Mouse (Mus musculus) heart, embryonic 13.5 days (tissue): Measurements from ENCODE around the gene Nudt22. TPM values are rescaled to one million over a fixed set of nuclear protein-coding genes. Genes with fewer than 3 reads are reported as not detected.

ENCODE experiments used
- ATAC-seq: fragments of 200-750 bp; cut with Nextera tagmentation; 2 replicates; pipeline ENCODE4 v1.8.0; 2017; ENCODE audit warnings: moderate TSS enrichment; ENCODE audit not compliant: insufficient number of reproducible peaks, low FRiP score, low TSS enrichment; ENCODE audit errors: extremely low read depth
- H3K27ac ChIP-seq: fragments of 300-500 bp; sonication (generic); replicated peaks from 2 replicates; pipeline ENCODE4 v1.5.1; 2015; ENCODE audit warnings: moderate library complexity, mild to moderate bottlenecking, inconsistent platforms
- H3K27me3 ChIP-seq: fragments of 300-500 bp; sonication (generic); replicated peaks from 2 replicates; pipeline ENCODE4 v1.6.1; 2015; ENCODE audit warnings: mild to moderate bottlenecking, inconsistent platforms
- H3K36me3 ChIP-seq: fragments of 300-500 bp; sonication (generic); 2 replicates; pipeline ENCODE4 v1.6.1; 2015; ENCODE audit warnings: mild to moderate bottlenecking, inconsistent platforms
- H3K4me1 ChIP-seq: fragments of 300-500 bp; sonication (generic); 2 replicates; pipeline ENCODE4 v1.6.1; 2015; ENCODE audit warnings: inconsistent platforms
- H3K4me2 ChIP-seq: fragments of 300-500 bp; sonication (generic); 2 replicates; pipeline ENCODE4 v1.6.1; 2015; ENCODE audit warnings: inconsistent platforms, mild to moderate bottlenecking, moderate library complexity
- H3K4me3 ChIP-seq: fragments of 300-500 bp; sonication (generic); 2 replicates; pipeline ENCODE4 v1.5.1; 2015; ENCODE audit warnings: moderate library complexity, mild to moderate bottlenecking, inconsistent platforms
- H3K9ac ChIP-seq: fragments of 300-500 bp; sonication (generic); 2 replicates; pipeline ENCODE4 v1.6.1; 2015; ENCODE audit warnings: inconsistent platforms, mild to moderate bottlenecking, moderate library complexity
- H3K9me3 ChIP-seq: fragments of 300-500 bp; sonication (generic); 2 replicates; pipeline ENCODE4 v1.6.1; 2016; ENCODE audit warnings: inconsistent platforms
- WGBS: fragments of 180-500 bp; shearing (Covaris S2); methylation state at CpG from one replicate; pipeline ENCODE4 v1.1.7; 2015; ENCODE audit warnings: mixed read lengths; 5-methylcytosine and 5-hydroxymethylcytosine counted together
- polyA plus RNA-seq: library from polyadenylated mRNA; unstranded; fragments of >200 nt; fragmentation: Nextera tagmentation; extraction: Ambion mirVana; gene quantifications from 2 replicates; pipeline ENCODE4 v1.2.1, GENCODE M21; 2015

Nudt22 gene
- polyA plus RNA-seq, 1 experiment from 2014 or later: 23.3 TPM

DNA sequence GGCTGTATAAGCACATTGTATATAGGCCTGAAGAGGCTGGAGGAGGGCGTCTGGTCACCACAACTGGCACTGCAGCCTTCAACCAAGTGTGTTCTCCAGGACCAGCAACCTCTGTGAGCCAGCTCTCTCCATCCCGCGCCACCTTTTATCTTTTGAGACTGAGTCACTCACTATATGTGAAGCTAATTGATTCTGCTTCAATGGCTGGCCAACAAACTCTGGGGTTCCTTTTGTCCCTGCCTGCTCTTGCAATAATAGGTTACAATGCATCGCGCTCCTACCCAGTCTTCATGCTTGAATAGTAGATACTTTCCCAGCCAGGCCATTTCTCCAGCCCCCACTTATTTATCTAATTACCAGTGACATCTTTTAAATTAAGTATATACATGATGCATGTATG is 12.3 kb downstream of the Nudt22 start:
- Histone ChIP-seq H3K9ac (no peak overlapping the region), H3K4me3 (no peak overlapping the region), H3K27me3 (no peaks in the 10 kb centered on the region), H3K36me3 (peaks cover 51% of the 10 kb centered on the region), H3K27ac (no peak overlapping the region), H3K4me1 (peaks cover 48% of the 10 kb centered on the region), H3K4me2 (no peak overlapping the region), H3K9me3 (no peaks in the 10 kb centered on the region)
- no peak for ATAC-seq
- whole genome bisulfite sequencing: 94% methylated on average over 5 of the region's 5 CpGs

DNA sequence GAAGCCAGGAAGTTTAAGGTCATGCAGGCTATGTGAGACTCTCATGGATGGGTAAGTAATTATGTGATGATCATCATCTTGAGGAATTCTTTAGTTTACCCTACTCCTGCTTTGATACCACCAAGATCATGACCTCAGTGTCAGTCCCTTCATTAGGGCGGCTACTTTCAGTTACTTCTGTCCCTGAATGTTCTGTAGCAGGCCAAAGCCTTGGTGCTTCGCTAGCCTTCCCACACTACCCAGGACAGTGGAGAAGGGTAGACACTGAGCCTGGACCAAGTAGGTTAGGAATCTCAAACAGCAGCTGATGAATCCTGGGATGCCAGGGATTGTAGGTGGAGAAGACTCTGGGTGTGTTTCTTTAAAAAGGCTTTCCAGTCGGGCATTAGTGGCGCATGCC is 14.5 kb downstream of the Nudt22 start:
- ATAC-seq: no peak
- peak overlapping the region; percentile 94 for H3K9ac ChIP-seq
- H3K4me3 ChIP-seq: peak overlapping the region; percentile 82
- no peaks in the 10 kb centered on the region for H3K27me3 ChIP-seq
- WGBS: 85% methylated on average over 4 of the region's 4 CpGs
- peaks cover 56% of the 10 kb centered on the region for H3K4me1 ChIP-seq
- peaks cover 72% of the 10 kb centered on the region for H3K36me3 ChIP-seq
- H3K9me3 ChIP-seq: no peaks in the 10 kb centered on the region
- peak overlapping the region; percentile 87 for H3K4me2 ChIP-seq
- H3K27ac ChIP-seq: peak overlapping the region; percentile 97

DNA sequence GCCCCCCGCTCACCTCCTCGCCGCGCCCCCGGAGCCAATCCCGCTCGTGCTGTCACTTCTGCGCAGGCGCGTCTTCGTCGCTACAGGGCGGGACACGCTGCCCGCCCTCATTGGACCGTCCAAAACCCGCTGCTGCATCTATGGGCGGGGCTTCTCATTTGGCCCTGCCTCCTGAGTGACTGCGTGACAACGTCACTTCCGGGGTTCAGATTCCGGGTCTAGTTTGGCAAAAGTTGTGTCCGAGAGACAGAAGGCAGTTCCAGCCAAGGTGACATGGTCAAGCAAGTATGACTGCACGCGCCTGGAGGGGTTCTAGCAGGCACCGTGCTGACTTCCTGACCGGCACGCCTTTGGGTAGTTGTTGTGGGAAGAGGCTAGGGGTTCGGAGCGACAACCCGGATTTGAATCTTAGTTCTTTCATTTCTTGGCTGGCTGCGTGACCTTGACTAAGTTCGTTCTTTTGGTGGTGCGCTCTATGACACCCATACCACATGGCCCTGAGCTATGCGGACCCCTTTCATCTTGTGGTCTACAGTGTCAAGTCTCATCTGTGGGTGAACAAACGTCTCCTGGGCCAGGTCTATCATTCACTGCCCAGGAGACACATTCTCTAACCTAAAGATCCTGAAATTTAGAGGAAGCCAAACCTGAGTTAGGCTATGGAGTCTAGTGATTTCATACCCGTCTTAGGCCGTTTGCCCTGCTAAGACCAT is 15.4 kb downstream of the Nudt22 start, which contains the start of gene Fkbp2:
TSS of gene Fkbp2 (minus strand) at position 121 of the 713 bp plus-strand sequence.
- peak; percentile 84 for ATAC-seq
- WGBS: 1% methylated on average over 38 of the region's 38 CpGs
- Histone ChIP-seq H3K4me2 (peak within 1 kb of the TSS; percentile 87), H3K4me3 (peak within 1 kb of the TSS; percentile 82), H3K36me3 (peaks cover 67% of the 10 kb centered on the region), H3K4me1 (peaks cover 52% of the 10 kb centered on the region), H3K27me3 (no peaks in the 10 kb centered on the region), H3K27ac (peak within 1 kb of the TSS; percentile 97), H3K9me3 (no peaks in the 10 kb centered on the region), H3K9ac (peak within 1 kb of the TSS; percentile 94)

GRCm38 (mm10) chr19:6979486-6980380 is 16.2 kb downstream of the Nudt22 start:
- peaks cover 46% of the 10 kb centered on the region for H3K4me1 ChIP-seq
- H3K4me3 ChIP-seq: peak overlapping the region; percentile 82
- under 1% methylated on average over 58 of the region's 59 CpGs for whole genome bisulfite sequencing
- peak overlapping the region; percentile 94 for H3K9ac ChIP-seq
- ATAC-seq: peak; percentile 88
- peaks cover 58% of the 10 kb centered on the region for H3K36me3 ChIP-seq
- no peaks in the 10 kb centered on the region for H3K27me3 ChIP-seq
- no peaks in the 10 kb centered on the region for H3K9me3 ChIP-seq
- peak overlapping the region; percentile 97 for H3K27ac ChIP-seq
- peak overlapping the region; percentile 87 for H3K4me2 ChIP-seq

GRCm38 (mm10) chr19:6979001-6979479 is 16.9 kb downstream of the Nudt22 start:
- H3K27me3 ChIP-seq: no peaks in the 10 kb centered on the region
- 6% methylated on average over 11 of the region's 11 CpGs for WGBS
- peak overlapping the region; percentile 87 for H3K9ac ChIP-seq
- peaks cover 45% of the 10 kb centered on the region for H3K4me1 ChIP-seq
- ATAC-seq: no peak
- H3K27ac ChIP-seq: peak overlapping the region; percentile 97
- H3K36me3 ChIP-seq: peaks cover 53% of the 10 kb centered on the region
- H3K4me3 ChIP-seq: peak overlapping the region; percentile 82
- no peaks in the 10 kb centered on the region for H3K9me3 ChIP-seq
- H3K4me2 ChIP-seq: peak overlapping the region; percentile 87

DNA sequence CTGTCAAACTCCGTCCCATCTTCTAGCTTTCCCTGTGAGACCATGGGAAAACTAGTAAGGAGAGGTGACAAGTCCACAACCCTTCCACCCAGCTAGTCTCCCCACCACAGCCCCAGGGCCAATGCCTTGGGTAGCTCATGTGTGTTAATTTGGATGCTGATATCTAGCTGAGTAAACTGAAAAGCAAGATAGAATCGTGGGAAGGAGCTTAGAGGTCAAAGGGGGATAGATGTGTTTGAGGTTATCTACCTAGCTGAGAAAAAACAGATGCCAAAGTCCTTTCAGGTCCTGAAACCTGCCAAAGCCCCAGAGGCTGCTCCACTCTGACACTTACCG is 17.3 kb downstream of the Nudt22 start:
- H3K4me1 ChIP-seq: peaks cover 49% of the 10 kb centered on the region

DNA sequence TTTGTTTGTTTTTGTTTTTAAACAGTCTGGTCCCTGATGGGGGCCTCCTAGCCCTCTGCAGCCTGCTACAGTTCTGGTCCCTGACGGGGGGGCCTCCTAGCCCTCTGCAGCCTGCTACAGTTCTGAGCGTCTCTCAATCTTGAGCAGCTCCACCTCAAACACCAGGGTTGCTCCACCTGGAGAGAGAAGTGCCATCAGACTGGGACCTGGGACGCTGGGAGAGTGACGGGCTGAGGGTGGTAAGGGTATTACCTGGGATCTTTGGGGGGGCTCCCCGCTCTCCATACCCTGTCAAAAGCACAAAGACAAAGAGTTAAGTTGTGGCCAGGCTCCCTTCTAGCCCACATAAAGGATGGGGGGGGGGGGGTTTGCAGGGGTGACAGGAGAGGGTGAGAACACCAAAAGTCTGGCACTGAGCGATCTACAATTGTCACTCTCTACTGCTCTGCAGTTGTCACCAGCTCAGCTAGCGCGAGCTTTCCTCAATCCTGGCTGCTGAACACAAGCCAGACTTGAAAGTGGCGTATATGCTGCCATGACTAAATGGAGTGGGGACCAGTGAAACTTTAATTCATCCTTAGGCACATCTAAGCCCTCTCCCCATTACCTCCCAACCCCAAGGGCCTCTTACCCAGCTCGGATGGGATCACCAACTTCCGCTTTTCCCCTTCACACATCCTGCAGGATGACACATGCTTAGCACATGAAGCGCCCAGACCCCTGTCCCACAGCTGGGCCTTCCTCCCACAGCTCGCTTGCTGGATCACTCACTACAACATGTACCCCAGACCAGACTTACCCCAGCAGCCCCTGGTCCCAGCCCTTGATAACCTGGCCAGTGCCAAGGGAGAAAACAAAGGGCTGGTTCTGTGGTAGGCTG is 17.9 kb downstream of the Nudt22 start:
- Histone ChIP-seq H3K36me3 (peaks cover 43% of the 10 kb centered on the region), H3K4me1 (peaks cover 51% of the 10 kb centered on the region), H3K27me3 (no peaks in the 10 kb centered on the region), H3K9ac (peak overlapping the region; percentile 87), H3K4me2 (peak overlapping the region; percentile 87), H3K9me3 (no peaks in the 10 kb centered on the region), H3K4me3 (peak overlapping the region; percentile 82), H3K27ac (peak overlapping the region; percentile 97; the same call in 1 of the 2 replicates)
- 70% methylated on average over 13 of the region's 13 CpGs for WGBS
- no peak for ATAC-seq

More for the DNA sequence above, 17.3 kb downstream of the Nudt22 start:
- Histone ChIP-seq H3K9me3 (no peaks in the 10 kb centered on the region), H3K36me3 (peaks cover 49% of the 10 kb centered on the region), H3K4me3 (peak overlapping the region; percentile 82), H3K27me3 (no peaks in the 10 kb centered on the region), H3K4me2 (peak overlapping the region; percentile 87), H3K27ac (peak overlapping the region; percentile 97), H3K9ac (peak overlapping the region; percentile 87)
- ATAC-seq: no peak
- WGBS: 27% methylated on average over 3 of the region's 3 CpGs

DNA sequence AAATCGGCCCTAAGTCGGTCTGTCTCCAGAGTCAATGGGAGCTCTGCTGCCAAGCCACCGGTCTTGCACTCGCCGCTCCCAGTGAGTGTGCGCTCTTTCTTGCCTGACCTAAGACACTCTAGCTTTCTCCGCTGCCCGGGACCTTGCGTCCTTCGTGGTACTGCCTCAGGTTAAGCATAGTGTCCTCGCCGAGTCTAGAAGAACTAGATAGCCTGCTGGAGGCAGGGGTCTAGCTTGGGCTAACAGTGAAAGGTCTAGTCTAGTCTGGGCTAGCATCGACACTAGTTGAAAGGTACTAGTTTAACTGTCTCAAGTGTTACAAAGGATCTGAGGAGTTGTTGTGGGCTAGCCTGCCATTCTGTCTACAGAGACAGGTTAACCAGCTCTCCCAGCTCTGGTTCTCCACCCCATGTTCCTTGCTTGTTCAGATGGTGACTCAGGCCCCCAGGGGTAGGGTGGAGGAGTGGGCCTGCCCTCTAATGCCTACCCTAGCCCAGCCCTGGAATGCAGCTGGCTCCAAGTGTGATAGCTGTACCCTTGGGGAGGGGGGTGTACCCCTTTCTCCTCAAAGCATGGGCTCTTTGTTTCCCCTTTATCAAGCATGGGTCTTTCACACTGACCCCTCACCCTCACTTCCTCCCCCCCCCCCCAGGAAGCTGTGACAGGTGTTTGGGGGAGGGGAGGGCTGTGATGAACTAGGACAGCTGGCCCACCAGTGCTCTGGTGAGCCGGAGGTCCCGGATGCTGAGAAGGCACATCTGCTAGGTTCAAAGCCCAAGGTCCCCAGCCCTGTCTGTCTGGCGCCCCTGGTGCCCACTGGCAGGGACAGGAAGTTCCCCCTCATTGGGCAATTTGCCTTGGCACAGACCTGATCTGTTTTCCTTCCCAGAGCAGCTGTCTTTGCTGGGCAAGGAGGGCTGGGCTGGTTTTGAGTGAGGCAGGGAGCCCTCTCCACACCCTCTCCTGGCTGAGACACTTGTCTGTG is 20.1 kb downstream of the Nudt22 start, which contains the start of gene Plcb3:
TSS of gene Plcb3 (minus strand) at position 934 of the 985 bp plus-strand sequence.
- Histone ChIP-seq H3K9ac (peak within 1 kb of the TSS; percentile 93), H3K27ac (peak within 1 kb of the TSS; percentile 81), H3K4me2 (peak within 1 kb of the TSS; percentile 81), H3K9me3 (no peaks in the 10 kb centered on the region), H3K4me1 (peaks cover 53% of the 10 kb centered on the region), H3K27me3 (no peaks in the 10 kb centered on the region), H3K36me3 (peaks cover 24% of the 10 kb centered on the region), H3K4me3 (peak within 1 kb of the TSS; percentile 86)
- ATAC-seq: no peak
- under 1% methylated on average over 16 of the region's 16 CpGs for whole genome bisulfite sequencing

DNA sequence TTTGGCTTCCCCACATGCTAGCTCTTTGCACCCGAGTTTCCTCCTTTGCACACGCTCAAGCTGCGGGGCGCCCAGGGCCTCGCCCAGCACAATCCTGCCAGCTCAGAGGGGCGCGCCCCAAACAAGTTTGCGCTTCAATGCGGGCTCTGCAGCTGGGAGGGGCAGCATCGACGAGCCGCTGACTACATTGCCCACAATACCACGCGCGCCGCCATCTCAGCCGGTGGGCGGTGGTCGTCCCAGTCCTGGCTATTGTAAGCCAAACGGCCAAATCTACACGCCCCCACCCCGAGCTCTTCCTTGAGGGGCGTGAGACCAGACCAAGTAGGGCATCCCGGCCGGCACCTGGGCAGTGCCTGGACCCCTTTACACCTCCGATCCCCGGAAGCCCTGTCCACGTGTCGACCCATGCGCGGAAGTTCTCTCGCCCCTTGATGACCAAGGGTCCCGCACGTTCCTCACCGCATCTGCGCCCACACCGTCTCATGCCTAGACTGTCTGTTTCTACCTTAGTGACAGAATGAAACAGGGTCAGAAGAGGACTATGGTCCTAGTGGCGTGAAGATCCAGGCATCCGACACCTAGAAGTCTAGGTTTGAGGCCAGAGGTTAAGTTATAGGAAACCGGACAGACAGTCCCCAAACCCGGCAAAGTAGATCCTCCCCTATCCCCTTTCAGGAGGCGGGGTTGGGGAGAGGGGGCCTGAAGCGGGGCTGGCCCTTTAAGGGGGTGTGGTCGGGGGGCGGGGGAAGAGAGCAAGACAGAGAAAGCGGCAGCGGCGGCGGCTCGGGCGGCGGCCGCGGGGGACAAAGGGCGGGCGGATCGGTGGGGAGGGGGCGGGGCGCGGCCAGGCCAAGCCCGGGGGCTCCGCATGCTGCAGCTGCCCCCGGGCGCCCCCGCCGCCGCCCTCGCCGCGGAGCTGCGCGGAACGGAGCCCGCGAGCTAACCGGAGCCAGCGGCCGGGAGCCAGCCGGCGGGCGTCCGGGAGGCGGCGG is 21.4 kb downstream of the Nudt22 start, which contains the start of gene Ppp1r14b:
TSS of gene Ppp1r14b (plus strand) at position 758 of the 995 bp plus-strand sequence.
- H3K4me2 ChIP-seq: peak within 1 kb of the TSS; percentile 81
- H3K36me3 ChIP-seq: peaks cover 24% of the 10 kb centered on the region
- H3K27ac ChIP-seq: peak within 1 kb of the TSS; percentile 81
- peak within 1 kb of the TSS; percentile 86 for H3K4me3 ChIP-seq
- H3K4me1 ChIP-seq: peaks cover 64% of the 10 kb centered on the region
- no peaks in the 10 kb centered on the region for H3K27me3 ChIP-seq
- ATAC-seq: peak; percentile 28; the same call in 1 of the 2 replicates
- H3K9ac ChIP-seq: peak within 1 kb of the TSS; percentile 93
- under 1% methylated on average over 62 of the region's 84 CpGs for WGBS
- no peaks in the 10 kb centered on the region for H3K9me3 ChIP-seq
